Mouse (Mus musculus) CH12.LX (cell line): Measurements from ENCODE around the gene Fads2. TPM values are rescaled to one million over a fixed set of nuclear protein-coding genes. Genes with fewer than 3 reads are reported as not detected.

ENCODE experiments used
- DNase-seq: peaks from one replicate; pipeline ENCODE4 v3.0.0-alpha.2; 2013; ENCODE audit errors: extremely low read depth
- H3K27ac ChIP-seq: 2 replicates; pipeline ENCODE4 v1.5.1; 2012; ENCODE audit warnings: low read depth, mild to moderate bottlenecking, control low read depth, moderate library complexity; ENCODE audit not compliant: insufficient read depth
- H3K27me3 ChIP-seq: replicated peaks from 2 replicates; pipeline ENCODE3; 2012; ENCODE audit warnings: inconsistent platforms
- H3K36me3 ChIP-seq, 2 experiments: replicated peaks in 1 of 2; 2 replicates each; pipeline versions ENCODE3 to v1.6.1; 2012; ENCODE audit warnings: inconsistent platforms in 1 of 2, low read length in 1 of 2, mild to moderate bottlenecking in 1 of 2, mixed read lengths in 1 of 2, moderate library complexity in 1 of 2; ENCODE audit not compliant: control insufficient read depth in 1 of 2, insufficient read depth in 1 of 2
- H3K4me1 ChIP-seq, 2 experiments: 2 replicates each; pipeline ENCODE4 v1.6.1; 2012; ENCODE audit warnings: inconsistent platforms in 1 of 2, moderate library complexity in 1 of 2; ENCODE audit not compliant: insufficient read depth in 2 of 2, control insufficient read depth in 1 of 2
- H3K4me2 ChIP-seq: 2 replicates; pipeline ENCODE4 v1.6.1; 2012; ENCODE audit warnings: low read depth, mild to moderate bottlenecking, control low read depth; ENCODE audit not compliant: poor library complexity, insufficient read depth, severe bottlenecking
- H3K4me3 ChIP-seq, 3 experiments: fragments of 150-350 bp in 1 of 3; sonication (generic) in 1 of 3; replicated peaks in 1 of 3; 2 replicates each; pipeline versions ENCODE3 to v1.5.1; 2011 to 2012; ENCODE audit warnings: low read depth in 2 of 3, low read length in 2 of 3, mild to moderate bottlenecking in 2 of 3, moderate library complexity in 2 of 3, control low read depth in 1 of 3, improper control_type of control experiment in 1 of 3, inconsistent platforms in 1 of 3, mixed read lengths in 1 of 3; ENCODE audit not compliant: poor library complexity in 1 of 3
- H3K79me2 ChIP-seq: replicated peaks from 2 replicates; pipeline ENCODE4 v1.6.1; 2012; ENCODE audit warnings: mild to moderate bottlenecking, moderate library complexity; ENCODE audit not compliant: control insufficient read depth, poor library complexity, insufficient read depth, severe bottlenecking; ENCODE audit errors: extremely low read depth
- H3K9ac ChIP-seq: 2 replicates; pipeline ENCODE4 v1.6.1; 2012; ENCODE audit warnings: low read depth, mild to moderate bottlenecking, control low read depth, moderate library complexity; ENCODE audit not compliant: insufficient read depth
- H3K9me3 ChIP-seq: replicated peaks from 2 replicates; pipeline ENCODE3; 2012; ENCODE audit warnings: low read length, inconsistent platforms, mixed read lengths
- BHLHE40 ChIP-seq: IDR thresholded peaks from 2 replicates; pipeline ENCODE4 v1.6.1; 2011; ENCODE audit warnings: mild to moderate bottlenecking, low read depth, low read length, improper control_type of control experiment
- CHD1 ChIP-seq: IDR thresholded peaks from 2 replicates; pipeline ENCODE4 v1.6.1; 2012; ENCODE audit warnings: low read depth, low read length, improper control_type of control experiment, inconsistent platforms
- E2F4 ChIP-seq: IDR thresholded peaks from 2 replicates; pipeline ENCODE4 v1.6.1; 2011; ENCODE audit warnings: low read depth, low read length, improper control_type of control experiment; ENCODE audit not compliant: insufficient replicate concordance
- ELF1 ChIP-seq: IDR thresholded peaks from 2 replicates; pipeline ENCODE4 v1.6.1; 2014; ENCODE audit warnings: low read depth, mild to moderate bottlenecking, inconsistent platforms, low read length, improper control_type of control experiment
- KAT2A ChIP-seq: IDR thresholded peaks from 2 replicates; pipeline ENCODE4 v1.6.1; 2012; ENCODE audit warnings: low read length, improper control_type of control experiment, inconsistent platforms; ENCODE audit not compliant: insufficient replicate concordance
- MAFK ChIP-seq: IDR thresholded peaks from 2 replicates; pipeline ENCODE4 v1.6.1; 2011; ENCODE audit warnings: low read length, improper control_type of control experiment; ENCODE audit not compliant: insufficient replicate concordance
- MAX ChIP-seq: IDR thresholded peaks from 2 replicates; pipeline ENCODE4 v1.6.1; 2011; ENCODE audit warnings: low read length, improper control_type of control experiment
- MEF2A ChIP-seq: IDR thresholded peaks from 2 replicates; pipeline ENCODE4 v1.6.1; 2014; ENCODE audit warnings: low read depth, mild to moderate bottlenecking, inconsistent platforms, low read length, improper control_type of control experiment, borderline replicate concordance
- MXI1 ChIP-seq: IDR thresholded peaks from 2 replicates; pipeline ENCODE4 v1.6.1; 2011; ENCODE audit warnings: mild to moderate bottlenecking, low read depth, low read length, improper control_type of control experiment
- PAX5 ChIP-seq: IDR thresholded peaks from 2 replicates; pipeline ENCODE4 v1.6.1; 2012; ENCODE audit warnings: low read length, inconsistent platforms, mixed read lengths
- POLR2A ChIP-seq: IDR thresholded peaks from 2 replicates; pipeline ENCODE4 v1.6.1; 2011; ENCODE audit warnings: low read depth, mild to moderate bottlenecking, improper control_type of control experiment, low read length
- TCF12 ChIP-seq: IDR thresholded peaks from 2 replicates; pipeline ENCODE4 v1.6.1; 2014; ENCODE audit warnings: low read depth, mild to moderate bottlenecking, inconsistent platforms, low read length, improper control_type of control experiment
- USF1 ChIP-seq: IDR thresholded peaks from 2 replicates; pipeline ENCODE4 v1.6.1; 2014; ENCODE audit warnings: low read depth, mild to moderate bottlenecking, inconsistent platforms, low read length, improper control_type of control experiment
- USF2 ChIP-seq: conservative IDR thresholded peaks from 2 replicates; pipeline ENCODE4 v1.6.1; 2011; ENCODE audit warnings: low read depth, low read length, improper control_type of control experiment
- ZNF384 ChIP-seq: IDR thresholded peaks from 2 replicates; pipeline ENCODE4 v1.6.1; 2012; ENCODE audit warnings: low read depth, low read length, improper control_type of control experiment, inconsistent platforms
- dilution Hi-C: fragments of 300-500 bp; cut with MboI; formaldehyde crosslinking; loops from 2 replicates; pipeline ENCODE4 v1.14.3; 2020; ENCODE audit warnings: low sequenced_read_pairs; ENCODE audit not compliant: extremely low pct_unique_long_range_greater_than_20kb, extremely low pct_ligation_motif_present
- in situ Hi-C: fragments of 300-500 bp; cut with MboI; formaldehyde crosslinking; loops from 3 replicates; pipeline ENCODE4 v1.14.3; 2019; ENCODE audit warnings: low sequenced_read_pairs, low pct_ligation_motif_present, low pct_unique_long_range_greater_than_20kb, mixed read lengths
- polyA plus RNA-seq: library from polyadenylated mRNA; unstranded; fragments of >175 nt; gene quantifications from 2 replicates; pipeline ENCODE4 v1.2.1, GENCODE M21; 2012; ENCODE audit warnings: low read depth; ENCODE audit not compliant: insufficient read length
- total RNA-seq, 2 experiments: library from RNA; depleted of rRNA; stranded (reverse); fragments of 300-350 nt in 1 of 2; fragments of >200 nt in 1 of 2; gene quantifications; 2 replicates each; pipeline ENCODE4 v1.2.3; 2012 to 2014

The Fads2 gene
- total and polyA plus RNA-seq, 3 experiments, result 1.7 to 8.1 (median 1.8) TPM

GRCm38 (mm10) chr19:10017637-10018526, 83.7 kb downstream of the Fads2 start:
- Histone ChIP-seq H3K79me2 (no peaks in the 10 kb centered on the region), H3K27me3 (peaks cover 43% of the 10 kb centered on the region), H3K4me2 (peak overlapping the region; percentile 68), H3K4me1 (peaks cover 6 to 18% of the 10 kb centered on the region in 2 experiments), H3K9ac (no peak overlapping the region)
- in situ Hi-C loops, result no loop called here
- TF ChIP-seq USF1, result peak; percentile 92
- TF ChIP-seq TCF12, result no peak
- TF ChIP-seq CHD1, result no peak
- no peak for TF ChIP-seq ZNF384
- TF ChIP-seq POLR2A, result no peak
- TF ChIP-seq MAX, result peak; percentile 95
- TF ChIP-seq E2F4, result no peak
- no peak for TF ChIP-seq MEF2A
- TF ChIP-seq USF2, result peak; percentile 88
- TF ChIP-seq BHLHE40, result peak; percentile 90
- TF ChIP-seq MXI1, result peak; percentile 56; the same call in 1 of the 2 replicates
- TF ChIP-seq, all 38 proteins: peak for 5
- Histone ChIP-seq H3K9me3 (no peaks in the 10 kb centered on the region), H3K27ac (no peak overlapping the region), H3K36me3 (no peaks in the 10 kb centered on the region), H3K4me3 (peak overlapping the region in 1 of 3 experiments; percentile 40)
- DNase-seq, result peak; percentile 26
- dilution Hi-C loops, result no loop called here

GRCm38 (mm10) chr19:10016151-10016550, 85.4 kb downstream of the Fads2 start:
- Histone ChIP-seq H3K36me3 (no peaks in the 10 kb centered on the region), H3K27me3 (peaks cover 41% of the 10 kb centered on the region), H3K4me1 (peaks cover 6 to 12% of the 10 kb centered on the region in 2 experiments), H3K4me3 (no peak overlapping the region), H3K79me2 (no peaks in the 10 kb centered on the region), H3K4me2 (no peak overlapping the region), H3K9me3 (no peaks in the 10 kb centered on the region)
- in situ Hi-C loops (no loop called here), dilution Hi-C loops (no loop called here)
- no peak for DNase-seq
- TF ChIP-seq ELF1, result no peak
- TF ChIP-seq BHLHE40, result no peak
- TF ChIP-seq KAT2A, result no peak
- TF ChIP-seq PAX5, result no peak
- no peak for TF ChIP-seq MAFK
- TF ChIP-seq, all 38 proteins: peak for 0
- Histone ChIP-seq H3K9ac (no peak overlapping the region), H3K27ac (no peak overlapping the region)
